Mouse (Mus musculus): ENCODE results near the gene Fgfr2.

Gene Fgfr2

DNA sequence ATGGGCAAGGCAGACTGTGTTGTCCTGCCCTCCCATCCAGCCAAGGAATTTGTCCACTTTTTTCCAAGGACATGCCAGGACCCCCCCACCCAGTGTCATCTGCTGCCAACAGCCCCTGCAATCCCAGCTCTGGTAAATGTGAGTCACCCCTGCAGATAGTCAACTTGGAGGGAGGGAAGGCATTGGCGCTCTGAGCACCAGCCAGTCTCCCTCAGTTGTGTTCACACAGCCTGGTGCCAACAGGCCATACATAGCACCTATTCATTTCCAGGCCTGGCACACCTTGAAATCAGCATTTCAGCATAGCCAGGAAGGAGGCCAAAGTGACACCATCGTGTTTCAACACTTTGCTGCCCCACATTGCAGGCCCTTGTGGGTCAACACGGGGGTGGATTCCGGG is 439.2 kb downstream of the Fgfr2 start:
- Histone ChIP-seq H3K36me3 (ENCODE audit: insufficient read depth, low read length) (no peaks in the 10 kb centered on the region), H3K4me1 (replicated peaks; ENCODE audit: low read depth, low read length) (peaks cover 13% of the 10 kb centered on the region), H3K4me3 (replicated peaks; ENCODE audit: low read length) (no peak overlapping the region), H3K27me3 (ENCODE audit: insufficient read depth, low read length) (peaks cover 14% of the 10 kb centered on the region; the same call in 1 of the 2 replicates), H3K9me3 (ENCODE audit: low read length) (no peaks in the 10 kb centered on the region)
- TF ChIP-seq CTCF (conservative IDR thresholded peaks at IDR 0.05; ENCODE audit: low read length) = no peak
- TF ChIP-seq NANOG (IDR thresholded peaks at IDR 0.05; ENCODE audit: borderline replicate concordance, low read length) = no peak
- no peak for TF ChIP-seq POU5F1 (IDR thresholded peaks at IDR 0.05; ENCODE audit: borderline replicate concordance, low read length)

DNA sequence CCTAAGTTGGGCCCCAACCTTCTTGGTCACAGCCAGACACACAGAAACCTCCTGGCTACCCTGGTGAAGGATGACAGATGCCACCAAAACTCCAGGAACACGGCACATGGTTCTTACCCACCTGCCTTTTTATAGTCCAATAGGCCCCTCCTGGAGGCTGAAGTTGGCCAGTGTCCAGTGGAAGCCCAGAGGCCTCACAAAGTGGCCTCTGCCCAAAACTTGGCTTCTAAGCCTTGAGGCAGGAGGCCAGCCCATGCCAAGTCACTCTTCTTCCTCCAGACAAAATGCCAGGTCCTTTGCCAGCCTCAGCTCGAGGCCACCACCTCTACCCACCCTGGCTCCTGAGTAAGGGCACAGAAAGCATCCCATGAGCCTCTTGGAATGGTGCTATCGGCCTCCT is 440.2 kb downstream of the Fgfr2 start:
- H3K36me3 ChIP-seq (ENCODE audit: insufficient read depth, low read length) = no peaks in the 10 kb centered on the region
- peaks cover 7% of the 10 kb centered on the region for H3K4me1 ChIP-seq (replicated peaks; ENCODE audit: low read depth, low read length)
- TF ChIP-seq NANOG (IDR thresholded peaks at IDR 0.05; ENCODE audit: borderline replicate concordance, low read length) (no peak), CTCF (conservative IDR thresholded peaks at IDR 0.05; ENCODE audit: low read length) (no peak), POU5F1 (IDR thresholded peaks at IDR 0.05; ENCODE audit: borderline replicate concordance, low read length) (no peak)
- no peaks in the 10 kb centered on the region for H3K9me3 ChIP-seq (ENCODE audit: low read length)
- peaks cover 14% of the 10 kb centered on the region; the same call in 1 of the 2 replicates for H3K27me3 ChIP-seq (ENCODE audit: insufficient read depth, low read length)
- no peak overlapping the region for H3K4me3 ChIP-seq (replicated peaks; ENCODE audit: low read length)

DNA sequence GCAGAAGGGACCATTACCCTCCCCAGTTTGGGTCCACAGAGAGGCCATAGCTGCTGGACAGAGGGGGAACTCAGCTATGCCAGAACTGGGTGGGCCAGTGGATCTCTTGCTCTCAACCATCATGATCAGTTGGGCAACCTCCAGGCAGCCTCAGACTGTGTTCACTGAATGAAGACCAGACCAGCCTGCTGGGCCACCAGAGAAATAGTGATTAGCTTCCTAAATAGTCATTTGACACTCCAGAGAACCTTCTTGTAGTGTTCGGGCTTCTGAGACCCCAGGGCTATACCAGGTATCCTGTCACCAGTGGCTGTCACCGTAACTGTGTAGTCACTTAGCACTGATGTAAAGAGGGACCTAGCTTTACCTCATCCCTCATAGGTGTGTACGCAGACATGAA is 440.8 kb downstream of the Fgfr2 start:
- Histone ChIP-seq H3K9me3 (ENCODE audit: low read length) (no peaks in the 10 kb centered on the region), H3K36me3 (ENCODE audit: insufficient read depth, low read length) (no peaks in the 10 kb centered on the region), H3K27me3 (ENCODE audit: insufficient read depth, low read length) (peaks cover 14% of the 10 kb centered on the region; the same call in 1 of the 2 replicates), H3K4me3 (replicated peaks; ENCODE audit: low read length) (no peak overlapping the region), H3K4me1 (replicated peaks; ENCODE audit: low read depth, low read length) (peaks cover 7% of the 10 kb centered on the region)
- TF ChIP-seq CTCF (conservative IDR thresholded peaks at IDR 0.05; ENCODE audit: low read length) (no peak), NANOG (IDR thresholded peaks at IDR 0.05; ENCODE audit: borderline replicate concordance, low read length) (no peak), POU5F1 (IDR thresholded peaks at IDR 0.05; ENCODE audit: borderline replicate concordance, low read length) (no peak)

DNA sequence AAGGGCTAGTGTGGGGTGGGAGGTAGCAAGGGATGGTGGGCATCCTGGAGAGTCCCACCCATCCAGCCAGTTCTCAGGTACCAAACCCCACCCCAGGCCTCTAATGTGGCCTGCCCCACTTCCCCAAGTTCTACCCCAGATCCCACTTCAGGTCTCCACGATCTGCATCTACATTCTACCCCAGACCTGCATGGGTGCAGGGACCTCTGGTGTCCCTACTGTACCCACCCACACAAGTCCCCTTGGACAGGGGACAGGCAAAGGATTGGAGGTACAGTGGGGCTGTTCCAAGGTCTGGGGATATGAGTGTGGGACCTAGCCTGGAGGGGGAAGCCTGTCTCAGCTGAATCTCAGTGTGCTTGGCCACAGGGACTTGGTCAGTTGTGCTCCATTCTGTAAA is 441.3 kb downstream of the Fgfr2 start:
- TF ChIP-seq CTCF (conservative IDR thresholded peaks at IDR 0.05; ENCODE audit: low read length) (no peak), NANOG (IDR thresholded peaks at IDR 0.05; ENCODE audit: borderline replicate concordance, low read length) (no peak), POU5F1 (IDR thresholded peaks at IDR 0.05; ENCODE audit: borderline replicate concordance, low read length) (no peak)
- H3K36me3 ChIP-seq (ENCODE audit: insufficient read depth, low read length) = no peaks in the 10 kb centered on the region
- H3K4me3 ChIP-seq (replicated peaks; ENCODE audit: low read length) = no peak overlapping the region
- H3K27me3 ChIP-seq (ENCODE audit: insufficient read depth, low read length) = peaks cover 14% of the 10 kb centered on the region; the same call in 1 of the 2 replicates
- peaks cover 7% of the 10 kb centered on the region for H3K4me1 ChIP-seq (replicated peaks; ENCODE audit: low read depth, low read length)
- H3K9me3 ChIP-seq (ENCODE audit: low read length) = no peaks in the 10 kb centered on the region

DNA sequence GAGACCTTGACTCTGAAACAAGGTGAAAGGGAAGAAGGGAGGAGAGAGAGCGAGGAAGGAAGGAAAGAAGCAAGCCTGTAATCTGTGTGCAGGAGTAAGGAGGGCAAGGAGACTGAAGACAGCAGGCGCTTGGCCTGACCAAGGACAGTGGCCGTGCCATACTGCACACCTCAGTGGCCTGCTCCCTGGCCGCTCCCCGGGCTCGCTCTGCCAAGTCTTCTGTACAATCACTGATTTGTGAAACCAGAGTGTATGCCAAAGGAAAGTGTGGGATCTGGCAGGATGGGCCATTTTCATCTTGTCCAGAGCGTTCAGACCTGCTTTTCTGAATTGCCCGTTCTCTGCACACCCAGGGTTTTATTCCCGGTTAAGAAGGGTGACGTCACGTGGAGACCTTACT is 441.9 kb downstream of the Fgfr2 start:
- TF ChIP-seq POU5F1 (IDR thresholded peaks at IDR 0.05; ENCODE audit: borderline replicate concordance, low read length) (no peak), NANOG (IDR thresholded peaks at IDR 0.05; ENCODE audit: borderline replicate concordance, low read length) (no peak), CTCF (conservative IDR thresholded peaks at IDR 0.05; ENCODE audit: low read length) (no peak)
- H3K4me1 ChIP-seq (replicated peaks; ENCODE audit: low read depth, low read length) = peaks cover 7% of the 10 kb centered on the region
- H3K27me3 ChIP-seq (ENCODE audit: insufficient read depth, low read length) = peaks cover 14% of the 10 kb centered on the region; the same call in 1 of the 2 replicates
- no peaks in the 10 kb centered on the region for H3K9me3 ChIP-seq (ENCODE audit: low read length)
- no peak overlapping the region for H3K4me3 ChIP-seq (replicated peaks; ENCODE audit: low read length)
- no peaks in the 10 kb centered on the region for H3K36me3 ChIP-seq (ENCODE audit: insufficient read depth, low read length)

DNA sequence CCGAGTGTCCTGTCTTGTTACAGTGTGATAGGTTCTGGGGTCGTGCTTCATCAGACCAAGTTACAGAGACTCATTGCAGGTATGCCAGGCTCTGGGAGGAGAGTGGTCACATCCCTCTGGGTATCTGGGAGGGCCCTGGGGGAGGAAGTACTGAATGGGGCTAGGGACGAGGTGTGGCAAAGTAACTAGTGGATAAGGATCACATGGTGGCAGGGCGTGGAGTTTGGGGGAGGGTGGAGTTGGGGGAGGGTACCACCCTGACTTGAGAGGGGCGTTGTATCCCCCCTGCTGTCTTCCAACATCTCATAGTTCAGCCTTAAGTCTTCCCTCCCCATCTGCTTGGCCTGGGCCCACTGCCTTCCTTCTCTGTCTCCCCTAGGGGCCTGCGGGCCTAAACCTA is 443.6 kb downstream of the Fgfr2 start:
- H3K27me3 ChIP-seq (ENCODE audit: insufficient read depth, low read length) = peaks cover 14% of the 10 kb centered on the region; the same call in 1 of the 2 replicates
- H3K9me3 ChIP-seq (ENCODE audit: low read length) = no peaks in the 10 kb centered on the region
- peaks cover 10% of the 10 kb centered on the region for H3K4me1 ChIP-seq (replicated peaks; ENCODE audit: low read depth, low read length)
- TF ChIP-seq POU5F1 (IDR thresholded peaks at IDR 0.05; ENCODE audit: borderline replicate concordance, low read length) = no peak
- TF ChIP-seq NANOG (IDR thresholded peaks at IDR 0.05; ENCODE audit: borderline replicate concordance, low read length) = no peak
- TF ChIP-seq CTCF (conservative IDR thresholded peaks at IDR 0.05; ENCODE audit: low read length) = no peak
- H3K36me3 ChIP-seq (ENCODE audit: insufficient read depth, low read length) = no peaks in the 10 kb centered on the region
- no peak overlapping the region for H3K4me3 ChIP-seq (replicated peaks; ENCODE audit: low read length)

DNA sequence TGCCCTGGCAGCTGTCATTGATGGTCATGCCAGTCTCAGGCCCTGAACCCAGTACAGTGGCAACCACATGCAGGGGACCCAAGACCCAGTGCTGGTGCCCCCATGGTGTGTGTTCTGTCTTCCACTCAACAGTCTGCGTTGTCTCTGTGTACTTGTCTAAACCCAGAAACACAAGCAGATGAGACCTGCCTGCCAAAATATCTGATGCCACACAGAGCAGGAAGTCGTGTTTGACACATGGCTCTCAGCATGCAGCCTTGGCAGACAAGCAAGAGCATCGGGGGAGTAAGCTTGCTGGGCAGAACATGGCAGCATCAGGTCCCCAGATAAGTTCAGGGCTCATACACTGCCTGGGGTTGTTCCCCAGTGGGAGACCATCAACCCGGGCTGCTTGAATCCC is 444.0 kb downstream of the Fgfr2 start:
- TF ChIP-seq NANOG (IDR thresholded peaks at IDR 0.05; ENCODE audit: borderline replicate concordance, low read length) = no peak
- TF ChIP-seq POU5F1 (IDR thresholded peaks at IDR 0.05; ENCODE audit: borderline replicate concordance, low read length) = no peak
- TF ChIP-seq CTCF (conservative IDR thresholded peaks at IDR 0.05; ENCODE audit: low read length) = no peak
- Histone ChIP-seq H3K4me3 (replicated peaks; ENCODE audit: low read length) (no peak overlapping the region), H3K36me3 (ENCODE audit: insufficient read depth, low read length) (no peaks in the 10 kb centered on the region), H3K9me3 (ENCODE audit: low read length) (no peaks in the 10 kb centered on the region), H3K27me3 (ENCODE audit: insufficient read depth, low read length) (peaks cover 14% of the 10 kb centered on the region; the same call in 1 of the 2 replicates), H3K4me1 (replicated peaks; ENCODE audit: low read depth, low read length) (peaks cover 14% of the 10 kb centered on the region)

DNA sequence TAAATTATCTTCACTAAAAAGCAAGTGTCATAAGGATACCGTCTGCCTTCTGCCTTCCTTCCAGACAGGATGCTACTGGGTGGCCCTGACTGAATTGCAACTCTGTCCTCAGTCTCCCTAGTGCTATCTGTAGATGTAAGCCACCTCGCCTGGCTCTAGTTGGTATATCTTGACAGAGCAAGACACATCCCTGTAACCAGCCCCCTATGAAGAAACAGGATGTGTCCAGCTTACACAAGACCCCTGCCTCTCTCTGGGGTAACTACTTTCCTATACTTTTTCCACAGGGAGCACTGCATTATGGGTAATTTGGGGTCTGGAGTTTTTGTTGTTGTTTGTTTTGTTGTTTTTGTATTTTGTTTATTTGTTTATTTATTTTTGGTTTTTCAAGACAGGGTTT is 447.2 kb downstream of the Fgfr2 start:
- Histone ChIP-seq H3K27me3 (ENCODE audit: insufficient read depth, low read length) (no peaks in the 10 kb centered on the region), H3K9me3 (ENCODE audit: low read length) (no peaks in the 10 kb centered on the region), H3K36me3 (ENCODE audit: insufficient read depth, low read length) (no peaks in the 10 kb centered on the region), H3K4me1 (replicated peaks; ENCODE audit: low read depth, low read length) (peaks cover 30% of the 10 kb centered on the region), H3K4me3 (replicated peaks; ENCODE audit: low read length) (no peak overlapping the region)
- TF ChIP-seq CTCF (conservative IDR thresholded peaks at IDR 0.05; ENCODE audit: low read length) (no peak), NANOG (IDR thresholded peaks at IDR 0.05; ENCODE audit: borderline replicate concordance, low read length) (no peak), POU5F1 (IDR thresholded peaks at IDR 0.05; ENCODE audit: borderline replicate concordance, low read length) (no peak)

All from E14TG2a.4 (cell line).